Mouse (Mus musculus) bone marrow, adult 2 months (tissue): Measurements from ENCODE around the gene Eif2ak1.

Experiments used
- CTCF ChIP-seq: fragments of 200-500 bp; IDR thresholded peaks from 2 replicates; pipeline ENCODE4 v1.5.1; 2011; ENCODE audit warnings: low read length, control low read depth; ENCODE audit not compliant: control insufficient read depth, insufficient read depth
- POLR2A ChIP-seq: fragments of 200-500 bp; IDR thresholded peaks from 2 replicates; pipeline ENCODE4 v1.6.1; 2011; ENCODE audit warnings: low read depth, mild to moderate bottlenecking, control low read depth, low read length, borderline replicate concordance; ENCODE audit not compliant: control insufficient read depth

DNA sequence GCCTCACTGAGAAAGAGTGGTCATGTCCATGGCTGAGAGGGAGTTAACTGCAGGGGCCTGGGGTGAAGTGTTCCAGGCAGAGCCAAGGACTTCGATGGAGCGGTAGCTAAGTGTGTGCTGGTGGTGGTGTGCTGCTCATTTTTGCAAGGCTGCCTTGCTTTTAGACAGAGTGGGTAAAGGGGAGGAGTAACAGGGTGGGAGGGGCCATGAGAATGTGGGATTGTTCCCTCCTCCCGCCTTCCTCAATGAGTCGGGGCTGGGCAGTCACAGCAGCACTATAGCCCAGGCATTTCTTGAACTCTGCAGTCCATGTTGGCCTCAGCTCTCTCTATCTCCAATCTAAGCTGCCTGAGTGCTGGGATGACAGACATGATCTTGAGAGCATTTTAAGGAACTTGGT, 57.0 kb downstream of the Eif2ak1 start:
- TF ChIP-seq CTCF (no peak), POLR2A (no peak)
